Mouse (Mus musculus): Measurements from ENCODE around the gene Chn1.

DNA sequence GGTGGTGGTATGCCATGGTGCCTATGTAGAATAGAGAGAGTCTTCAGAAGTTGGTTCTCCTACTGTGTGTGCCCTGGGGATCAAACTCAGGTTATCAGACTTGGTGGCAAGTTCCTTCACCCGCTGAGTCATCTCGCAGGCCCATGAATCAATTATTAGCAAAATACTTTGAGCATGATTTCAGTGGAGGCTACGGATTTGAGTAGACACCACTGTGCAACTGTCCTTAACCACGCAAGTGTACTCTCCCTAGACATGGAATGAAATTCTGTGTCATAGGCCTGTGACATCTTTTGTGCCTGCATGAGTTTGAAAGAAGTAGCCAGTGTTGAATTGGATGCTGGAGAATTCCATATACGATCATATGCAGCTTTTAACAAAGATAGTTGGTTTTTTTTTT, 194.4 kb downstream of the Chn1 start:
- TF ChIP-seq POLR2A (IDR thresholded peaks at IDR 0.05; ENCODE audit: borderline replicate concordance, extremely low read depth, low read depth, low read length) (no peak), CTCF (IDR thresholded peaks at IDR 0.05; ENCODE audit: insufficient read depth, low read length) (no peak)
